ENCODE assay signal across 17 mouse cellular contexts in the genomic region with DNA sequence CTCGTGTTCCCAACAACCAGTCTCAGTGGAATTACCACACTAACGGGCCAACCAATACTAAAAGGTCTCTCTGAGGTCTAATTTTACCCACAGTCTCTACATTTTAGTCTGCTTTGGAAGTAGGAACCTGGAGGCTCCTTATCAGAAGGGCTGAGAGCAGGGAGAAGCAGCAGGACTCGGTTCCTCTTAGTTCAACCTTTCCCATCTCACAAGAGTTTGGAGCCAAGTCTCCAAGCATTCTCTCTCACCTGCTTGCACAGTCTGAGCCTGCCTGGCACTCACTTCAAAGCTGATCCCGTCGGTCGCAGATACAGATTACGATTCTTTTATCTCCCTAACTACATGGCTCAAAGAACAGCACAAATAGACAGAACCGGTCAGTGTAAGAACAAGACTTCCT.
"Had no signal": no experiment of that assay in that cellular context is flagged by ENCODE, and none has a peak within 500 bp of the region (broad histone marks: within the 10 kb centered on the region; RNA-seq: fewer than 3 reads in every experiment).

No protein-coding gene starts in this region.

- ATAC-seq: liver, postnatal 0 days; lung, postnatal 0 days; midbrain, embryonic 15.5 days had no signal

- H3K4me2 ChIP-seq: lung, embryonic 15.5 days; midbrain, embryonic 12.5 days; midbrain, embryonic 15.5 days; neural tube, embryonic 12.5 days had no signal

- H3K9me3 ChIP-seq: lung, embryonic 15.5 days; megakaryocyte, embryonic 14.5 days; midbrain, embryonic 12.5 days; midbrain, embryonic 15.5 days; neural tube, embryonic 12.5 days had no signal

- H3K4me3 ChIP-seq: lung, embryonic 15.5 days; megakaryocyte, embryonic 14.5 days; midbrain, embryonic 12.5 days; midbrain, embryonic 15.5 days; neural tube, embryonic 12.5 days had no signal

- H3K27ac ChIP-seq: lung, embryonic 15.5 days; macrophage; midbrain, embryonic 12.5 days; midbrain, embryonic 15.5 days; neural tube, embryonic 12.5 days had no signal

- H3K27me3 ChIP-seq: lung, embryonic 15.5 days; megakaryocyte, embryonic 14.5 days; midbrain, embryonic 12.5 days; midbrain, embryonic 15.5 days; neural tube, embryonic 12.5 days had no signal

- H3K9ac ChIP-seq: liver, postnatal 0 days; lung, embryonic 15.5 days; midbrain, embryonic 12.5 days; midbrain, embryonic 15.5 days; neural tube, embryonic 12.5 days had no signal

- DNase-seq: liver, postnatal 0 days; lung, adult 2 months; lung, postnatal 14 days; lung, postnatal 36 days; right cerebral cortex, postnatal 14 days; right cerebral cortex, postnatal 4 days; spleen, adult 18-20 months; thymus, adult 18-20 months; thymus, postnatal 14 days; thymus, postnatal 36 days had no signal
